Mouse (Mus musculus) hindbrain, embryonic 13.5 days (tissue): Measurements from ENCODE around the gene Alyref. TPM values are rescaled to one million over a fixed set of nuclear protein-coding genes. Genes with fewer than 3 reads are reported as not detected.

Experiments used
- ATAC-seq: fragments of 200-750 bp; cut with Nextera tagmentation; 2 replicates; pipeline ENCODE4 v1.8.0; 2017; ENCODE audit warnings: moderate TSS enrichment; ENCODE audit not compliant: low FRiP score
- H3K27ac ChIP-seq: fragments of 300-500 bp; sonication (generic); 2 replicates; pipeline ENCODE4 v1.5.1; 2015; ENCODE audit warnings: inconsistent platforms, mild to moderate bottlenecking, moderate library complexity
- H3K27me3 ChIP-seq: fragments of 300-500 bp; sonication (generic); 2 replicates; pipeline ENCODE4 v1.6.1; 2015; ENCODE audit warnings: mild to moderate bottlenecking, inconsistent platforms
- H3K36me3 ChIP-seq: fragments of 300-500 bp; sonication (generic); 2 replicates; pipeline ENCODE4 v1.6.1; 2015; ENCODE audit warnings: mild to moderate bottlenecking, inconsistent platforms
- H3K4me1 ChIP-seq: fragments of 300-500 bp; sonication (generic); replicated peaks from 2 replicates; pipeline ENCODE4 v1.6.1; 2015; ENCODE audit warnings: inconsistent platforms
- H3K4me2 ChIP-seq: fragments of 300-500 bp; sonication (generic); 2 replicates; pipeline ENCODE4 v1.6.1; 2015; ENCODE audit warnings: inconsistent platforms, mild to moderate bottlenecking, moderate library complexity
- H3K4me3 ChIP-seq: fragments of 300-500 bp; sonication (generic); 2 replicates; pipeline ENCODE4 v1.5.1; 2015; ENCODE audit warnings: mild to moderate bottlenecking, inconsistent platforms
- H3K9ac ChIP-seq: fragments of 300-500 bp; sonication (generic); 2 replicates; pipeline ENCODE4 v1.6.1; 2015; ENCODE audit warnings: mild to moderate bottlenecking, inconsistent platforms
- H3K9me3 ChIP-seq: fragments of 300-500 bp; sonication (generic); 2 replicates; pipeline ENCODE4 v1.6.1; 2016; ENCODE audit warnings: inconsistent platforms
- WGBS: fragments of 180-500 bp; shearing (Covaris S2); methylation state at CpG from one replicate; pipeline ENCODE4 v1.1.7; 2015; 5-methylcytosine and 5-hydroxymethylcytosine counted together
- polyA plus RNA-seq: library from polyadenylated mRNA; unstranded; fragments of >200 nt; fragmentation: Nextera tagmentation; extraction: Ambion mirVana; gene quantifications from 2 replicates; pipeline ENCODE4 v1.2.1, GENCODE M21; 2015

The Alyref gene
- polyA plus RNA-seq, 1 experiment from 2014 or later = 290 TPM

DNA sequence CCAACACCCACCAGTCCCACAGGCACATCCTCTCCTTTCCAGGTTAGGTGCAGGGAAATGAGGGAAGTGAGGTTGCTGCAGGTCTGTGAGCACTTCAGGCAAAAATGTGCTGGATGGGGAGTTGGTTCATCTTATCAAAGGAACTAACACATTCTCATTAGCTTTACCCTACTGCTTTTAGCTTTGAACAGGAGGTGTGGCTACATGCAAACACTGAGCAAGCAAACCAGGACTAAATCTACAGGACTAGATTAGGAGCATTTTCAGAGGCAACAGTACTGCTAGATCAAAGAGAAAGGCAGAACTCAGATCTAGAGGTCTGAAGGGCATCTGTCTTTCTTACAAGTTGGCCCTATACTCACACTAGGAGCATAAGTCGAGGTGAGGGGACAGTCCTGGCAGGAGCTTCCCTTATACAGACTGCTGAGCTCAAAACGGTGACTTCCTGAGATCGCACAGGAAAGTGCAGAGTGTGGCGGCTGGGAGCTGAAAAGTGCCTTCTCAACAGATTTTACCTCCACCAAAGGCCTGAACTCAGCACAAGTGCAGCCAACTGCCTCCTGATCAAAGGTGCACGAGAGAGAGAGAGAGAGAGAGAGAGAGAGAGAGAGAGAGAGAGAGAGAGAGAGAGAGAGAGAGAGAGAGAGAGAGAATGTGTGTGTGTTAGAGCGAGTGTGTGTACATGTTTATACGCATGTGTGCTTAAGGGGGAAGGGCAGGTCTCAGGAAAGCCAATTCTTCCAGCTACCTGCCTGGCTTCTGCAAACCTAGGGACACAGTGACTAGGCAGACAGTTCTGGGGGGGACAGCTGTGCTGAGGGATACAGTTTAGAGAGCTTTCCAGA, 32.9 kb upstream of the Alyref start:
- Histone ChIP-seq H3K27me3 (no peaks in the 10 kb centered on the region), H3K4me3 (peak overlapping the region; percentile 94; the same call in 1 of the 2 replicates), H3K4me1 (peaks cover 43% of the 10 kb centered on the region), H3K9ac (peak overlapping the region; percentile 95), H3K9me3 (no peaks in the 10 kb centered on the region), H3K4me2 (peak overlapping the region; percentile 86), H3K36me3 (peaks cover 31% of the 10 kb centered on the region), H3K27ac (peak overlapping the region; percentile 64; the same call in 1 of the 2 replicates)
- ATAC-seq = no peak
- 54% methylated on average over 7 of the region's 7 CpGs for WGBS

DNA sequence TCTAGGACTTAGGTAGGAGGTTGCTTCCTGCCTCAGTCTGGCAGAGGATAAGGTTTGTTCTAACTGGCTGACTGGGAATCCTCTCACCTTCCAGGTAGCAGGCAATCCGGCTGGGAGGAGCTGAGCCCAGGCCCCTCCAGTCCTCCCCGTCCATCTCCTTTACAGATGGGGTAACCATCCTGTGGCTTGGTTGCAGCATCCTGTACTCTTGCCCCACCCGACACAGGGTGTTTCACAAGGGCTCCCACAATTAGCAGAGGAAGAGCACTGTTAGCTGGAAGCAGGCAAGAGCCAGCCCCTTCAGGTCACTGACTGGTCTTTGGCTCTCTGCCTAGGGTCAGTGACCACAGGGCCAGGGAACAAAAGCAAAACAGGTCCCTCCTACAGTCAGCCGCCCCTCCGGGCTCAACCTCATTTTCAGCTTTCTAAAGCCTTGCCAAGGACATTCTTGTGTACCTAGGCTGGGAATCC, 32.3 kb upstream of the Alyref start:
- peaks cover 47% of the 10 kb centered on the region for H3K4me1 ChIP-seq
- H3K9me3 ChIP-seq = no peaks in the 10 kb centered on the region
- H3K27me3 ChIP-seq = no peaks in the 10 kb centered on the region
- H3K9ac ChIP-seq = peak overlapping the region; percentile 63
- H3K4me2 ChIP-seq = peak overlapping the region; percentile 26
- 43% methylated on average over 5 of the region's 5 CpGs for WGBS
- H3K4me3 ChIP-seq = peak overlapping the region; percentile 8; the same call in 1 of the 2 replicates
- H3K36me3 ChIP-seq = peaks cover 32% of the 10 kb centered on the region
- no peak for ATAC-seq
- peak overlapping the region; percentile 64 for H3K27ac ChIP-seq

DNA sequence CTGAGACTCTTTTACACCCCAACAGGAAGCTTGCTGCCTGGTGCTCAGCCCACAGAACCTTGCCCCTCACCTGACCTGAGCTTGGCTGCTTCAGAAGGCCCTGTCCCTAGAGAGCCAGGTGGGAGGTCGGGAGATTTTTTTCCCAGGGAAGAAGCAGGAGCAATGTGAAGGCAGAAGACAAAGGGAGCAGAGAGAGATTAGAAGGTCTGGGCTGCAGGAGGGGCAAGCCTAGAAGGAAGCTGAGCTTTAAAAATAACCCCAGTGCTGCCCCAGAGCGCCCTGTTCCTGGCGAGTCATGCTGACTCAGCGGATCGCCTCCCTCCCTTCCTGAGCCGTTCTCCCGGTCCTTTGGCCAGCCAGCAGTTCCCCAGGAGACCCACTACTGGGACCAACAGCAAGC, 31.7 kb upstream of the Alyref start:
- no peaks in the 10 kb centered on the region for H3K27me3 ChIP-seq
- H3K4me1 ChIP-seq = peaks cover 52% of the 10 kb centered on the region
- peak overlapping the region; percentile 63 for H3K9ac ChIP-seq
- H3K36me3 ChIP-seq = peaks cover 32% of the 10 kb centered on the region
- H3K27ac ChIP-seq = peak overlapping the region; percentile 64
- no peak overlapping the region for H3K4me3 ChIP-seq
- ATAC-seq = no peak
- WGBS = 41% methylated on average over 7 of the region's 7 CpGs
- peak overlapping the region; percentile 26 for H3K4me2 ChIP-seq
- H3K9me3 ChIP-seq = no peaks in the 10 kb centered on the region

DNA sequence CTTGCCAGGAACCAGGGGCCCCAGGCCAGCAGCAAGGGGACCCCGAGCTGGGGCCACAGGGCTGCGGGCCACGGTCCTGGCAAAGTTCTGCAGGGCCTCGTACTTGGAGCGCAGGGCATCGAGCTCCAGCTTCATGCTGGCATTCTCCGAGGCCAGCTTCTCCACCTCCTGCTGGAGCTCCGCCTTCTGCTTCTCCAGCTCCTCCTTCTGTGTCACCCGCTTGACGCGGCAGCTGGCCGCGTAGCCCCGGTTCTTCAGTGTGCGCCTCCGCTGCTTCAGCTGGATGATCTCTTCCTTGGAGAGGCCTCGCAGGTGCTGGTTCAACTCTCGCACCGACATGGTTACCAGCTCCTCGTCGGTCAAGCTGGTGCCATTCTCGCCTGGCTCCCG, 31.2 kb upstream of the Alyref start:
- peak overlapping the region; percentile 26 for H3K4me2 ChIP-seq
- no peak for ATAC-seq
- H3K4me1 ChIP-seq = peaks cover 50% of the 10 kb centered on the region
- no peak overlapping the region for H3K4me3 ChIP-seq
- no peaks in the 10 kb centered on the region for H3K27me3 ChIP-seq
- no peaks in the 10 kb centered on the region for H3K9me3 ChIP-seq
- 0 out of 2 replicates have a peak overlapping the region, but pooled peaks have one; percentile 63 for H3K9ac ChIP-seq
- WGBS = 73% methylated on average over 23 of the region's 23 CpGs
- 0 out of 2 replicates have a peak overlapping the region, but pooled peaks have one; percentile 64 for H3K27ac ChIP-seq
- H3K36me3 ChIP-seq = peaks cover 32% of the 10 kb centered on the region

DNA sequence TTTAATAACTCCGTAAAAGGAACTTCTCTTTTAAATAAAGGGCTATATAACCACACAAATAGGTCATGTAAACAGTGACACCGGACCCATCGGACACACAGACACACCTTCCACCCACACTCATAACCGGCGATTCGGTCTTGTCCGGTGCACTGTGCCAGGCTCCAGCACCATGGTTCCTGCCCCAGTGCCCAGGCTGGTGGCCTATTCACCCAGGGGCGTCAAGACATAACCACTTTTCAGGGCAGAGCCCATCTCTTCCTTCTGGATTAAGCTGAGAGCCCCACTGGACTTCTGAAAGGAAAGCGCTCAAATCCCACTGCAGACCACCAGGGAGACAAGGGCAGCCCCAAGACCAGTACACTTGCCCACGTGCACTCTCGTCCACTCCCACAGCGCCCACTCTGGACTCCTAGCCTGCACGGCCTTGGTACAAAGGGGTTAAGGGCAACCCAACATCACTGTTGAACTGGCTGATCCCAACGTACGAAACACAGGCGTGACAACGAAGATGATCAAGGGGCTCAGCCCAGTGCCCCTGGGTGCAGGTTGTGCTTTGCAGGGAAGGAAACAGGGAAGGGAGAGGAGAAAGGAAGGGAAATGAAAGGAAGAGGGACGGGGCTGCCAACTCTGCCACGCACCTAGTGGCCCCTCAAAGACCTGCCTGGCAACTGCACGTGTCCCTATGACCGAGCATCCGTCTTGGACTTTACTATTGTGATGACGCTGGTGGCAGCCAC, 30.6 kb upstream of the Alyref start:
- Histone ChIP-seq H3K27ac (no peak overlapping the region), H3K27me3 (no peaks in the 10 kb centered on the region), H3K36me3 (peaks cover 32% of the 10 kb centered on the region), H3K9me3 (no peaks in the 10 kb centered on the region), H3K4me1 (peaks cover 50% of the 10 kb centered on the region), H3K4me2 (no peak overlapping the region), H3K9ac (no peak overlapping the region), H3K4me3 (no peak overlapping the region)
- 94% methylated on average over 23 of the region's 23 CpGs for WGBS
- ATAC-seq = no peak

DNA sequence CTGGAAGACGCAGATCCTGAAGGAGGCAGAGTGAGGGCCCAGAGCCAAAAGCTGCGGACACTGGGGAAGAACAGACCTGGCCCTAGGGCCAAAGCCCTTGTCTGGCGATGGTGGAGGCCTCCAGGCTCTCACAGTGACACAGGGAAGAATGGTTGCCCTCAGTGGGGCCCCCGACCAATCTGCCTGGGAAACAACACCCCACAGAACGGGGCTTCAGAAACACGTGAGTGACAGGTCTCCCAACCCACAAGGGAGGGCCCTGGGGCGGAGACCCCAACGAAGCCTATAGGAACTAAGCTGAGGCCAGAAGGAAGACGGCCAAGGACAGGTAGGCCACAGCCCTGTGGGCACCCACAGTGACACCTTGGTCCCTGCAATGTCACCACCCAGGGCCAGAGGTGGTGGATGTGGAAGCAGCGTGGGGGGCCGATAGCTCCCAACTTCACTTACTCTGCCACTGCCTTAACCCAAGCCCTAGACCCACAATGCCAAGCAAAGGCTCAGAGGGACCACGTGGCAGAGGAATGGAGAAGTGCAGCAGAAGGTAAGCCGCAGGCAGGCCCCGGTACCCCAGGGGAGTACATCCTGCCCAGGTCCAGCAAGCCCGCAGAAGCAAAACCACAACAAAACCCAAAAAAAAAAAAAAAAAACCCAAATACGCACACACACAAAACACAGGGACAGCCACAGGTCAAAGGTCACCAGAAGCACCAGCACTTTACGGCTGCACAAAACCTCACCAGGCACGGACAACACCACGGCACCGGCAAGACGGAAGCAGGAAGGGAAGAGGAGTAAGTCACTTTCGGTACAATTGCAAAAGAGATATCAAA, 29.5 kb upstream of the Alyref start:
- Histone ChIP-seq H3K9me3 (no peaks in the 10 kb centered on the region), H3K9ac (no peak overlapping the region), H3K27ac (no peak overlapping the region), H3K27me3 (no peaks in the 10 kb centered on the region), H3K4me1 (peaks cover 55% of the 10 kb centered on the region), H3K36me3 (peaks cover 40% of the 10 kb centered on the region), H3K4me2 (no peak overlapping the region), H3K4me3 (no peak overlapping the region)
- ATAC-seq = no peak
- WGBS = 80% methylated on average over 22 of the region's 22 CpGs

DNA sequence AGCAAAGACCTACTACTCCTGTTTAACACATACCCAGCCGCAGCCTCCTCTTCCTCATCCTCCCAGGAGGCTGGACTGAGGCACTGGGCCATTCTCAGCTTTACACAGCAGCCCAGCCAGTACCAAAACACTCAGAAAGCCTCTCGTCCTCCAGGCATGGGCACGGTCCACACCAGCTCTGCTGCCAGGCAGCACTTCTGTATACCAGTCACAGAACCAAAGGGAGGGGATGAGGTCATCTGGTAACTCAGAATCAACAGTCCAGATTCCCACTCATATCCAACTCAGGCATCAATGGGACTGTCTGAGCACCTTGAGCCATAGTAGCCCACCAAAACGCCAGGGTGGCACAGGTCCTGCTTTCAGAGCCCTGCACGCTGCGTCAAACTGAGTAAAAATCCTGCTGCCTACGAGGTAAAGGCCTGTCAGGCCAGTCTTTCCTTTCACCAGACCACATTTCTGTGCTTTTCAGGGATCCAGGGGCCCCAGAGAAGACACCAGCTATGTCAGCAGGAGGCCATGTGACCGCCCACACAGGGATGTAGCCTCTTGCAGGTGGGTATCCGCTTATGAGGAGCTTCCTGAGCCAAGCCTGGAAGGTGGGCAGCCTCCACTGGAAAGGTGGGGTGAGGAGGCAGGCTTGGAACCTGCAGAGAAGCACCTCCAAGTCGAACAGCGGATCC, 28.8 kb upstream of the Alyref start:
- WGBS = 91% methylated on average over 11 of the region's 11 CpGs
- no peak overlapping the region for H3K4me3 ChIP-seq
- no peaks in the 10 kb centered on the region for H3K27me3 ChIP-seq
- H3K27ac ChIP-seq = no peak overlapping the region
- no peaks in the 10 kb centered on the region for H3K9me3 ChIP-seq
- H3K4me1 ChIP-seq = peaks cover 47% of the 10 kb centered on the region
- peaks cover 47% of the 10 kb centered on the region for H3K36me3 ChIP-seq
- no peak for ATAC-seq
- H3K9ac ChIP-seq = no peak overlapping the region; the same call in 1 of the 2 replicates
- no peak overlapping the region for H3K4me2 ChIP-seq

DNA sequence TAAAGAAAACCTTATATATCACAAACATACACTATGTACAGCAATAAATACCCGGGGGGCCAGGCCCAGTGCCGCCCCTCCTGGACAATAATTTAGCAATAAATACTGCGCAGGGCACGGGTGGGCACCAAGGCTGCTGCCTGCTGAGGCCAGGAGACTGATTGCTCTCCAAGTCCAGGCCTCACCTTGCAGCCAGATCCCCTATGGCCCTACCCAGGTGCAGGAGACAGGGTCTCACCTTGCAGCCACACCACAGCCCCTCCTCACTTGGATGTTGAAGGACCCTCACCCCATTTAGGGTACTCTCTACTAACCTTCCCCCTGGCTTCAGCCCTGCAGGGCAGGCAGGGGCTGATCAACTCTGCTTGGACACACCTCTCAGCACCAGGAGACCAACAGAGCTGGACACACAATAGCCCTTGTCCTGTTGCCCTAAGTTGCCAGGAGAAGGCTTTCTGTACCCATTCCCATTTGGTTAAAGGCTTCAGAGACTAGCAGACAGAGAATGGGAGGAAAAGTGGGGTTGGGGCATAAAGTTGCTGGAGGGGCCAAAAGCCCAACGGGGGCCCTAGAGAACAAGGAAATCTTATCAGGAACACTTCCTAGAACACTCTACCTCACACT, 27.1 kb upstream of the Alyref start, which contains the start of gene Sirt7:
Sirt7 (minus strand) TSS at position 89 of the 624 bp plus-strand sequence.
- 25% methylated on average over 5 of the region's 5 CpGs for WGBS
- H3K36me3 ChIP-seq = peaks cover 62% of the 10 kb centered on the region
- peaks cover 31% of the 10 kb centered on the region for H3K4me1 ChIP-seq
- peak within 1 kb of the TSS; percentile 98 for H3K4me2 ChIP-seq
- no peaks in the 10 kb centered on the region for H3K9me3 ChIP-seq
- peak within 1 kb of the TSS; percentile 90 for H3K27ac ChIP-seq
- peak within 1 kb of the TSS; percentile 98 for H3K4me3 ChIP-seq
- peak within 1 kb of the TSS; percentile 92 for H3K9ac ChIP-seq
- ATAC-seq = peak; percentile 60
- H3K27me3 ChIP-seq = no peaks in the 10 kb centered on the region

DNA sequence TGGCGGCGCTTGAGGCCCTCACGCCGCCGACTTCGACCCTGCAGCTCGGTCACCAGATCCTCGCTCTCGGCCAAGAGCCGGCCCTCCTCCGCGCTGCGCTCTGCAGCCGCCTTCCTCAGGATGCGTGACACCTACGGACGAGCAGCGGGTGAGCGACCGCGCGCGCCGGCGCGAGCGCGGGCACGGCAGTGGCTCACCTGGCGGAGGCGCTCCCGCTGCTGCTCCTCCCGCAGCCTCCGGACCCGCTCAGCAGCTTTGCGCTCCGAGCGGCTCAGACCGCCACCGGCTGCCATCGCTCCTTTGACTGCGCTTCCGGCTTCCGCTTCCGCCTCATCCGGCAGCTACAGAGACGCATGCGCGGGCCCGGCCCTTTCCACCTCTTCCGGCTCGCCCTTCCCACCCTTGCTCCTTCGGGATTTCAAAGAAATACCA, 26.5 kb upstream of the Alyref start:
- H3K4me3 ChIP-seq = peak overlapping the region; percentile 98
- ATAC-seq = peak; percentile 83
- peaks cover 66% of the 10 kb centered on the region for H3K36me3 ChIP-seq
- no peaks in the 10 kb centered on the region for H3K9me3 ChIP-seq
- 1% methylated on average over 53 of the region's 53 CpGs for WGBS
- H3K27me3 ChIP-seq = no peaks in the 10 kb centered on the region
- peak overlapping the region; percentile 92 for H3K9ac ChIP-seq
- H3K4me2 ChIP-seq = peak overlapping the region; percentile 98
- peaks cover 26% of the 10 kb centered on the region for H3K4me1 ChIP-seq
- H3K27ac ChIP-seq = peak overlapping the region; percentile 90

DNA sequence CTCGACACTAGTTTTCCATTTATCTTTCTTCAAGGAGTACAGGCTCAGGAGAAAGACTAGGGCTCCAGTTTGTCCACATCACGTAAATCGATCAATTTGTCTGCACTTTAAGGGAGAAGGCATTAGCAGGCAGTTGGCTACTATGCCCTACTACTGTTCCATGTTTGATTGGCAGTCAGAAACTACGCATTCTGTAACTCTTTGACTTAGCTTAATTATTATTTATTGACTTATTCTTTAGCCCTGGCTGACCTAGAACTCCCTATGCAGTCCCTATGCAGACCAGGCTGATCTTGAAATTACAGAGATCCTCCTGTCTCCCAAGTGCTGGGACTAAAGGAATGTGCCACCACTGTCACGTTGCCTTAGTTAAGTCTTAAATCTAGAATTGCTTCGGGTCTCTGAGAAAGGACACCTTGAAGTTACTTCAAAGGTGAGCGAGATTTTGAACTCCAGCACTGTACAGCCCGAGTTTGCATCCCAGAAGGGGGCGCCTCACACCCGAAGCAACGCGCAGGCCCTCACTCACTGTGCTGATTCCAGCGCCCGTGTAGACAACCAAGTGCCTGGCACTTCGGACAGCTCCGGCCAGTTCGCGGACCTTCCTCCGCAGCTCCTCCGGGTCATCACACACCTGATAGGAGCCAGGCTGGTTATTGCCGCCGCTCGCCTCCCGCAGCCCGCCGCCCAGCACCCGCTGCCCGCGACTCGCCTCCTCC, 26.0 kb upstream of the Alyref start:
- Histone ChIP-seq H3K36me3 (peaks cover 64% of the 10 kb centered on the region), H3K27ac (peak overlapping the region; percentile 90), H3K4me3 (peak overlapping the region; percentile 98), H3K27me3 (no peaks in the 10 kb centered on the region), H3K9ac (peak overlapping the region; percentile 92), H3K4me2 (peak overlapping the region; percentile 98), H3K4me1 (peaks cover 23% of the 10 kb centered on the region), H3K9me3 (no peaks in the 10 kb centered on the region)
- ATAC-seq = peak; percentile 67
- 13% methylated on average over 29 of the region's 30 CpGs for WGBS
